Mouse (Mus musculus): ENCODE data around the gene Akt1. TPM values are rescaled to one million over a fixed set of nuclear protein-coding genes. Genes with fewer than 3 reads are reported as not detected.

Akt1 gene
- polyA plus RNA-seq, 1 experiment, result 70.4 TPM

DNA sequence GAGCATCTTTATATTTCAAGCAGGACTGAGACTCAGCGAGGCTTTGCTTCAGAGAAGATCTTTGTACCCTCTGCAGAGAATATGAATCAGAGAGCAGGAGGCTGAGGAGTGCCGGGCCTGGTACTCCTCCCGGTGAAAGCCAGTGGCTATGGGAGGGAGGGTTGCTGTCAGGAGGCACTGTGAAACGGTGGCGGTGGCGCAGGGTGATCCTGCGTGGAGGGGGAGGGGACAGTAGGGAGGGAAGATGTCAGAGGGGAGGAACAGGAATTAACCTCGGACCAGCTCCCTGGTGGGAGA is 32.8 kb upstream of the Akt1 start:
- no peaks in the 10 kb centered on the region for H3K27me3 ChIP-seq (ENCODE audit: control insufficient read depth, insufficient read depth, low read length, poor library complexity, severe bottlenecking)
- H3K4me3 ChIP-seq (ENCODE audit: low read depth, low read length), result no peak overlapping the region
- no peak overlapping the region for H3K27ac ChIP-seq (ENCODE audit: insufficient read depth, low read length)
- H3K4me1 ChIP-seq (ENCODE audit: control insufficient read depth, insufficient read depth, low read length), result no peaks in the 10 kb centered on the region
- no peaks in the 10 kb centered on the region for H3K36me3 ChIP-seq (ENCODE audit: control insufficient read depth, insufficient read depth, low read length, poor library complexity, severe bottlenecking)
- TF ChIP-seq CTCF (IDR thresholded peaks at IDR 0.05; ENCODE audit: low read depth, low read length) (no peak), POLR2A (IDR thresholded peaks at IDR 0.05; ENCODE audit: insufficient read depth, low read length) (no peak), EP300 (IDR thresholded peaks at IDR 0.05; ENCODE audit: insufficient read depth, low read depth, low read length) (no peak)
- H3K9me3 ChIP-seq (replicated peaks; ENCODE audit: control insufficient read depth, insufficient read depth, low read length, poor library complexity, severe bottlenecking), result no peaks in the 10 kb centered on the region
- H3K9ac ChIP-seq (ENCODE audit: low read depth, poor library complexity, severe bottlenecking), result no peak overlapping the region

DNA sequence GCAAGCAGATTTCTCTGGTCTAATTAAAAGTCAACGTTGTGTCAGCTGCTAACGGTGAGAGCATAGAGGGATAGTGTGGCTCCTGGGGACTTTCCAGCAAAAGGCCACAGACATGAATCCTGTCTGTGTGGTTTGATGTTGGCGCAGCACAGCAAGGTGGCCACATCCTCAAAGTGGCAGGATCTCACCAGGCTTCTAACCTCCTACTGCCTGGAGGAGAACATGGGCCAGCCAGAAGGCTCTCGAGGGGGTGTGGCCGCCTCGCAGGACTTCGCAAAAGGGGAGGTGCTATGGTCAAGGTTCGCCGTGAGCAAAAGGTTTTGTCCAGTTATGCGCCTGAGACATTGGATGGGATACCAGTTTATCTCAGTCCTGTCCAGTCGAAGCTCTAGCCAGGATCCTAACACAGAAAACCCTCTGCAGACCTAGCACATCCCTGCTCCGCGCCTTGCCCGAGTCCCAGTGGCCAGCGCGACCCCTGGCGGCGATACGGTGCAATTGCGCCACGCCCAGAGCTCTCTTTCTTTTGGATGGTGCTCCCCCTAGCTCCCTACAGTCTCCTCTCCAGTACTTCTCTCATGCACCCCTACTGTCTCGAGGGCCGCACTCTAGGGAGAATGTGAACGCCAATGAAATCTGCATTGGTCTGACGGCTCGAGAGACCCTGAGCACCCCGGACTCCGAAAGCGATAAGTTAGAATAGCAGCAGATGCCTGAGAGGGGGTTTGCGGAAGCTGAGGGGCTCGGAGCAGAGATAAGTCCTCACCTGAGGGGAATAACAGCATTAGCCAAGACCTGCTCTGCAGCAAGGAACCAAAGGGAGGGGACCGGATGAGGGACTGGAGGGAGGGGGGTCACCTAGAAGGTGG is 32.3 kb upstream of the Akt1 start:
- no peaks in the 10 kb centered on the region for H3K4me1 ChIP-seq (ENCODE audit: control insufficient read depth, insufficient read depth, low read length)
- H3K9me3 ChIP-seq (replicated peaks; ENCODE audit: control insufficient read depth, insufficient read depth, low read length, poor library complexity, severe bottlenecking), result no peaks in the 10 kb centered on the region
- H3K27ac ChIP-seq (ENCODE audit: insufficient read depth, low read length), result no peak overlapping the region
- no peak overlapping the region for H3K9ac ChIP-seq (ENCODE audit: low read depth, poor library complexity, severe bottlenecking)
- H3K36me3 ChIP-seq (ENCODE audit: control insufficient read depth, insufficient read depth, low read length, poor library complexity, severe bottlenecking), result no peaks in the 10 kb centered on the region
- H3K4me3 ChIP-seq (ENCODE audit: low read depth, low read length), result peak overlapping the region; percentile 20; the same call in 1 of the 2 replicates
- H3K27me3 ChIP-seq (ENCODE audit: control insufficient read depth, insufficient read depth, low read length, poor library complexity, severe bottlenecking), result no peaks in the 10 kb centered on the region
- TF ChIP-seq CTCF (IDR thresholded peaks at IDR 0.05; ENCODE audit: low read depth, low read length), result peak; percentile 100
- no peak; the same call in 1 of the 2 replicates for TF ChIP-seq EP300 (IDR thresholded peaks at IDR 0.05; ENCODE audit: insufficient read depth, low read depth, low read length)

DNA sequence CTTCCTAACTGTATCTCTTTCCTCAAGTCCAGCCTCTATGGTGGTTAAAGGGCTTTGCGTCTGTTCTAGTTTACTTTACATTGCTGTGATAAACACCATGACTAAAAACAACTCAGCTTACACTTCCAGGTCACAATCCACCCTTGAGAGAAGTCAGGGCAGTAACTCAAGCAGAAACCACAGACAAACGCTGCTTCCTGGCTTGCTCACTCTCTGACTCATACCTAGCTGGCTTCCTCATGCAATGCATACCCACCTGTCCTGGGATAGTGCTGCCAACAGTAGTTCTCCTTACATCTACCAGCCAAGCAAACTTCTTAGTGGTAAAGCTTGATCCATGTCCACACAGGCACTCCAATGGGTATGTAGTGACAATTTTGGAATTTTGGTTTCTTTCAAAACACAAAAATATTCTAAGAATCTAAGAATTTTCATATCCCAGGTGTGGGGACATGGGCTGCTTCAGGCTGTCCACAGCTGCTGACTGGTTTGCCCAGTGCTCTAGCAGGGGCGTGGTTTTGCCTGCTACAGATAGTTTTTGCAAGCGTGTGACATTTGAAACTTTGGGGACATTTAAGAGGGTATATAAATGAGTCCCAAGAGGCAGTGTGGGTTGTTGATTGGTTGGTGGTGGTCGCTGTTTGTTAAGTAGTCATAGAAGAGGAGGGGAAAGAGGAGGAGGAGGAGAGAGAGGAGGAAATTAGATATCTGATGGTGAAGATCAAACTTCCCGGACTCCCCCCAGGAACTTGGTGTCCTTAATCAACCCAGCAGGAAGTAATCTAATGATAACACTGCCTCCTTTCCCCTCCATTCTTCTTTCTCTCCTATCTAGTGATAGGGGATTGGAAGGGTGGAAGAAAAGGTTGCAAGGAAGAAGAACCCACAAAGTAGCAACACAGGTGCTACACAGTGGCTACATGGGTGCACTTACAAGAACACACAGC is 28.0 kb upstream of the Akt1 start:
- H3K9ac ChIP-seq (ENCODE audit: low read depth, poor library complexity, severe bottlenecking), result no peak overlapping the region
- TF ChIP-seq POLR2A (IDR thresholded peaks at IDR 0.05; ENCODE audit: insufficient read depth, low read length) (no peak), CTCF (IDR thresholded peaks at IDR 0.05; ENCODE audit: low read depth, low read length) (no peak), EP300 (IDR thresholded peaks at IDR 0.05; ENCODE audit: insufficient read depth, low read depth, low read length) (no peak)
- no peak overlapping the region for H3K4me3 ChIP-seq (ENCODE audit: low read depth, low read length)
- no peak overlapping the region for H3K27ac ChIP-seq (ENCODE audit: insufficient read depth, low read length)
- H3K27me3 ChIP-seq (ENCODE audit: control insufficient read depth, insufficient read depth, low read length, poor library complexity, severe bottlenecking), result no peaks in the 10 kb centered on the region
- H3K9me3 ChIP-seq (replicated peaks; ENCODE audit: control insufficient read depth, insufficient read depth, low read length, poor library complexity, severe bottlenecking), result no peaks in the 10 kb centered on the region
- no peaks in the 10 kb centered on the region for H3K4me1 ChIP-seq (ENCODE audit: control insufficient read depth, insufficient read depth, low read length)
- no peaks in the 10 kb centered on the region for H3K36me3 ChIP-seq (ENCODE audit: control insufficient read depth, insufficient read depth, low read length, poor library complexity, severe bottlenecking)

DNA sequence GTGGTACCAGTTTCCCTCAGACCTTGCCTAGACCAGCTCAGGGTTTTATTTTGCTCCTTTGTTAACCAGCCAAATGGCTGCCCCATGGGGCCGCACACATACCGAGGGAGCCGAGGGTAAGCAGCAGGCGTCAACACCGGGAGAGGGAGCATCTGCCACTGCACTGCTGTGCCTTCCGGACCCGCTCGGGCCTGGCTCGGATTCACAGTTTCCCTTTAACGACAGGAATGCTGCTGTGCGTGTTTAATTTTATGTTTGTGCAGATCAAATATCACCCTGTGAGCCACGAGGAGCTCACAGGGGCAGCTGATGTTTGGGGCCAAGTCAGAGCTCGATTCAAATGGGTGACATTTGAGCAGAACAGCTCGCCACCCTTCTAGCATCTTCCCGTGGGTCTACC is 25.8 kb upstream of the Akt1 start:
- Histone ChIP-seq H3K27me3 (ENCODE audit: control insufficient read depth, insufficient read depth, low read length, poor library complexity, severe bottlenecking) (no peaks in the 10 kb centered on the region), H3K36me3 (ENCODE audit: control insufficient read depth, insufficient read depth, low read length, poor library complexity, severe bottlenecking) (no peaks in the 10 kb centered on the region), H3K9me3 (replicated peaks; ENCODE audit: control insufficient read depth, insufficient read depth, low read length, poor library complexity, severe bottlenecking) (no peaks in the 10 kb centered on the region), H3K4me1 (ENCODE audit: control insufficient read depth, insufficient read depth, low read length) (no peaks in the 10 kb centered on the region), H3K27ac (ENCODE audit: insufficient read depth, low read length) (no peak overlapping the region), H3K9ac (ENCODE audit: low read depth, poor library complexity, severe bottlenecking) (no peak overlapping the region), H3K4me3 (ENCODE audit: low read depth, low read length) (no peak overlapping the region)
- no peak for TF ChIP-seq POLR2A (IDR thresholded peaks at IDR 0.05; ENCODE audit: insufficient read depth, low read length)
- TF ChIP-seq CTCF (IDR thresholded peaks at IDR 0.05; ENCODE audit: low read depth, low read length), result no peak
- no peak for TF ChIP-seq EP300 (IDR thresholded peaks at IDR 0.05; ENCODE audit: insufficient read depth, low read depth, low read length)

DNA sequence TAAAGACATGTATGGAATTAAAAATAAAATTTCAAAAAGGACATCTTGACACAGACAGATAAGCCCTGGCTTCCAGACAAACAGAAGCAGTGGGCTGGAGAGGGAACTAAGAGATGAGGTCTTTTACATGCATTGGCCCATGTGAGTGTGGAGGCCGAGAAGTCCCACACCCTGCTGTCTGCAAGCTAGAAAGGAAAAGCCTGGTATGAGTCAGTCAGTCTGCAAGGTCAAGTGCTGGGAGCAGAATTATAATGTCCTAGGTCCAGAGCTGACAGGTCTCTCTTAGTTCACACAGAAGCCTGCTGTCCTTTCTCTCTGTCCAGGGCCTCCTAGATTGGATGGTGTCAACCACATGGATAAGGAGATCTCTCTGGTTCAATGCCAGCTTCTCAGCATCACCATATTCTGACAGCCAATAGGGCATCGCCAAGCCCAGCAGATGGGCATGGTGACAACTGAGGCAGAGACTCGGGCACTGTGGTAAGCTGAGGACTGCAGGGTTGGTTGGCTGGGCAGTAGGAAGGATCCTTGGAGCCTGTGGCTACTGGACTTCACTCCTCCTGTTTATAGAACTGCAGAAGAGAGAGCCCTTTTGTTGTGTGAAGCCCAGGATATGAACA is 22.2 kb upstream of the Akt1 start:
- TF ChIP-seq EP300 (IDR thresholded peaks at IDR 0.05; ENCODE audit: insufficient read depth, low read depth, low read length), result no peak
- no peak for TF ChIP-seq POLR2A (IDR thresholded peaks at IDR 0.05; ENCODE audit: insufficient read depth, low read length)
- TF ChIP-seq CTCF (IDR thresholded peaks at IDR 0.05; ENCODE audit: low read depth, low read length), result no peak
- Histone ChIP-seq H3K27me3 (ENCODE audit: control insufficient read depth, insufficient read depth, low read length, poor library complexity, severe bottlenecking) (no peaks in the 10 kb centered on the region), H3K36me3 (ENCODE audit: control insufficient read depth, insufficient read depth, low read length, poor library complexity, severe bottlenecking) (no peaks in the 10 kb centered on the region), H3K9me3 (replicated peaks; ENCODE audit: control insufficient read depth, insufficient read depth, low read length, poor library complexity, severe bottlenecking) (no peaks in the 10 kb centered on the region), H3K4me3 (ENCODE audit: low read depth, low read length) (no peak overlapping the region), H3K4me1 (ENCODE audit: control insufficient read depth, insufficient read depth, low read length) (no peaks in the 10 kb centered on the region), H3K9ac (ENCODE audit: low read depth, poor library complexity, severe bottlenecking) (no peak overlapping the region), H3K27ac (ENCODE audit: insufficient read depth, low read length) (no peak overlapping the region)

All from ES-Bruce4 (cell line).